Mouse (Mus musculus) B cell, adult 2 months (primary cell): ENCODE measurements around the gene Pard6a.

Experiments
- DNase-seq, 2 experiments: peaks; one replicate each; pipeline ENCODE4 v3.0.0; 2022

Pard6a gene

GRCm38 (mm10) chr8:105700966-105701824, at the start of gene Pard6a, which contains the start of gene Acd:
TSS of gene Pard6a (plus strand) at chr8:105701148.
TSS of gene Acd (minus strand) at chr8:105701102.
- DNase-seq, result peak; percentile 97 to 98

GRCm38 (mm10) chr8:105657641-105658040, 43.3 kb upstream of the Pard6a start:
- no peak for DNase-seq

GRCm38 (mm10) chr8:105661167-105661566, 39.8 kb upstream of the Pard6a start:
- DNase-seq, result peak; percentile 47 to 59

GRCm38 (mm10) chr8:105677891-105678290, 23.1 kb upstream of the Pard6a start:
- DNase-seq, result no peak

GRCm38 (mm10) chr8:105685325-105685724, 15.6 kb upstream of the Pard6a start:
- no peak for DNase-seq

- peak; percentile 93 to 95 for DNase-seq
These were observed 15.1 kb upstream of the Pard6a start, which contains the start of gene Carmil2 for GRCm38 (mm10) chr8:105685796-105686308. TSS of gene Carmil2 (plus strand) at chr8:105686274.

- DNase-seq, result peak in 1 of 2 experiments; percentile 31
These were observed 14.4 kb upstream of the Pard6a start for GRCm38 (mm10) chr8:105686551-105686950.

- no peak for DNase-seq
These were observed 13.4 kb upstream of the Pard6a start for GRCm38 (mm10) chr8:105687512-105687911.

- DNase-seq, result no peak
These were observed 12.7 kb upstream of the Pard6a start for GRCm38 (mm10) chr8:105688242-105688752.

- DNase-seq, result no peak
These were observed 11.5 kb upstream of the Pard6a start for GRCm38 (mm10) chr8:105689256-105689982.

GRCm38 (mm10) chr8:105689983-105690360, 11.0 kb upstream of the Pard6a start:
- DNase-seq, result no peak

GRCm38 (mm10) chr8:105690978-105691377, 10.0 kb upstream of the Pard6a start:
- DNase-seq, result no peak

GRCm38 (mm10) chr8:105692449-105693182, 8.3 kb upstream of the Pard6a start:
- no peak for DNase-seq

GRCm38 (mm10) chr8:105693648-105694047, 7.3 kb upstream of the Pard6a start:
- DNase-seq, result no peak

- DNase-seq, result no peak
These were observed 6.7 kb upstream of the Pard6a start for GRCm38 (mm10) chr8:105694051-105694799.

GRCm38 (mm10) chr8:105695080-105695780, 5.7 kb upstream of the Pard6a start:
- no peak for DNase-seq

- no peak for DNase-seq
These were observed 3.7 kb upstream of the Pard6a start for GRCm38 (mm10) chr8:105697196-105697780.

GRCm38 (mm10) chr8:105698734-105699133, 2.2 kb upstream of the Pard6a start:
- no peak for DNase-seq

GRCm38 (mm10) chr8:105699488-105700215, 1.3 kb upstream of the Pard6a start:
- DNase-seq, result no peak

- peak; percentile 81 to 82 for DNase-seq
These were observed 382 bp upstream of the Pard6a start for GRCm38 (mm10) chr8:105700566-105700965.
